Mouse (Mus musculus) liver, adult (tissue): Measurements from ENCODE around the gene Dnajc22.

ENCODE experiments used
- GATA4 ChIP-seq: IDR thresholded peaks from 2 replicates; pipeline ENCODE4 v1.6.1; 2014; ENCODE audit warnings: mild to moderate bottlenecking, low read length; ENCODE audit not compliant: insufficient replicate concordance

The Dnajc22 gene

GRCm38 (mm10) chr15:99092870-99093269, at the start of gene Dnajc22:
Gene Dnajc22 (plus strand): TSS chr15:99093170.
- no peak for TF ChIP-seq GATA4

- TF ChIP-seq GATA4, result no peak
Observed at GRCm38 (mm10) chr15:99044854-99045253, 48.1 kb upstream of the Dnajc22 start.

- no peak for TF ChIP-seq GATA4
Observed at GRCm38 (mm10) chr15:99049473-99050253, 43.3 kb upstream of the Dnajc22 start.

DNA sequence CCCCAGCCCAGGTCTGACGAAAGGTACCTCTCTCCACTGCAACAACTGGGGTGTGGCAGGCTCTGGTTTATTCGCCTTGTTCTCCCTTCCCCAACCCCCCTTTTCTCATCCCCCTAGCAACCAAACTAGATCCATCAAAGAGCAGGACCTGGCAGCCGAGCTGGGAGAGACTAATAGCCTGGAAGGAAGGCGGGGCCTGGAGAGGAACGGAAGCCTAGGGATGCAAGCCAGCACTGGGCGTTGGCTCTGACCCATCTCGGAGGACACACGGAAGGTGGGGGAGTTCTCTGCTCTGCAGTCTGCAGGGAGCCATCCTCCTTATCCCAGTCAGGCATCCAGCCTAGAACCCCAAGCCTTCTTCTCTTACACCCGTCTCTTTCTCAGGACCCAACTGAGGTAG, 39.6 kb upstream of the Dnajc22 start:
- no peak for TF ChIP-seq GATA4

DNA sequence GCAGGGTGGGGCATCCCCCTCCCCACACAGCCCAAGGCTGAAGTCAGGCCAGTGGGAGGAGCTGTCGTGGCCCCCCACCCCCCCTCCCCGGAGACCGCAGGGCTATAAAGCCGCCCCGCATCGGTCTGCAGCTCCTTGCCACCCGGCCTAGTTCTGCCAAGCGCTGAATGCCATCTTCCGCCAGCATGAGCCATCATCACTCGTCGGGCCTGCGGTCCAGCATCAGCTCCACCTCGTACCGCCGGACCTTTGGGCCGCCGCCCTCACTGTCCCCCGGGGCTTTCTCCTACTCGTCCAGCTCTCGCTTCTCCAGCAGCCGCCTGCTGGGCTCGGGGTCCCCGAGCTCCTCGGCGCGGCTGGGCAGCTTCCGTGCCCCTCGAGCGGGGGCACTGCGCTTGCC, 37.9 kb upstream of the Dnajc22 start, which contains the start of gene Prph:
Prph (plus strand) TSS at position 135 of the 400 bp plus-strand sequence.
- no peak for TF ChIP-seq GATA4

- no peak for TF ChIP-seq GATA4
Observed at GRCm38 (mm10) chr15:99055511-99055961, 37.4 kb upstream of the Dnajc22 start.

- no peak for TF ChIP-seq GATA4
Observed at GRCm38 (mm10) chr15:99056332-99056731, 36.6 kb upstream of the Dnajc22 start.

DNA sequence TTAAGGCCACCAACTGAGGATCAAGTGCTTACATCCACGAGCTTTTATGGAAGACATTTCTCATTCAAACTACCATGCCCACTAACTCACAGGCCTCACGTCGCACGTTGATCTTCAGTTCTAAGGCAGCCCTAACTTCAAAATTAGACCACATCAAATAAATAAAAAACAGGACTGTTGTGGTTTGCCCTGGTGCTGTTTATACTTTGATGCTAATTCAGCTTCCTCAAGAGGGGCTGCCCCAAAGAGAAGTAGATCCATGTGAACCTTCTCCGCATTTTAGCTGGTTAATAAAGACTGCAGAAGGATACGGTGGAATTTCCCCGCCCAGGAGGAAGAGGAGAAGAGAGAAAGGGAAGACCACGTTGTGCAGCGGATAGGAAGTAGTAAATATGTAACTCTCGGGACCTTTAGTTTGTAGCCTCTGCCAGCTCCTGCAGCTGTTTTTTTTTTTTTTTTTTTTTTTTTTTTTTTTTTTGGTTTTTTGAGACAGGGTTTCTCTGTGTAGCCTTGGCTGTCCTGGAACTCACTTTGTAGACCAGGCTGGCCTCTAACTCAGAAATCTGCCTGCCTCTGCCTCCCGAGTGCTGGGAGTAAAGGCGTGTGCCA, 27.3 kb upstream of the Dnajc22 start:
- TF ChIP-seq GATA4, result no peak

DNA sequence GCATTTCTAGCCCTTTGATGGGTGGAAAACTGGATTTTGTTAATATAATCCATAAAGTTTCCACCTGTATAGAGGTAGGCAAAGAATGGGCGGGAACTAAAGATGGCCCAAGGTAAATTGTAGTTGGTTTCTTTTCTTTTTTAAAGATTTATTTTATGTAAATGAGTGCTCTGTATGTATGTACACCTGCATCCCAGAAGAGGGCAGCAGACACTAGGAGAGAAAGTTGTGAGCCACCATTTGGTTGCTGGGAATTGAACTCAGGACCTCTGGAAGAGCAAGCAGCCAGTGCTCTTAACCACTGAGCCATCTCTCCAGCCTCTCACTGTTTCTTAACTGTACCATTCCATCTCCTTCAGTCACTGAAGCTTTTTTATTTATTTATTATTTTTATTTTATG, 21.0 kb upstream of the Dnajc22 start:
- TF ChIP-seq GATA4, result no peak

- no peak for TF ChIP-seq GATA4
Observed at GRCm38 (mm10) chr15:99074019-99074599, 18.9 kb upstream of the Dnajc22 start, which contains the start of gene Troap. Gene Troap (plus strand): TSS chr15:99074575.

- TF ChIP-seq GATA4, result no peak
Observed at GRCm38 (mm10) chr15:99074600-99075333, 18.2 kb upstream of the Dnajc22 start.

DNA sequence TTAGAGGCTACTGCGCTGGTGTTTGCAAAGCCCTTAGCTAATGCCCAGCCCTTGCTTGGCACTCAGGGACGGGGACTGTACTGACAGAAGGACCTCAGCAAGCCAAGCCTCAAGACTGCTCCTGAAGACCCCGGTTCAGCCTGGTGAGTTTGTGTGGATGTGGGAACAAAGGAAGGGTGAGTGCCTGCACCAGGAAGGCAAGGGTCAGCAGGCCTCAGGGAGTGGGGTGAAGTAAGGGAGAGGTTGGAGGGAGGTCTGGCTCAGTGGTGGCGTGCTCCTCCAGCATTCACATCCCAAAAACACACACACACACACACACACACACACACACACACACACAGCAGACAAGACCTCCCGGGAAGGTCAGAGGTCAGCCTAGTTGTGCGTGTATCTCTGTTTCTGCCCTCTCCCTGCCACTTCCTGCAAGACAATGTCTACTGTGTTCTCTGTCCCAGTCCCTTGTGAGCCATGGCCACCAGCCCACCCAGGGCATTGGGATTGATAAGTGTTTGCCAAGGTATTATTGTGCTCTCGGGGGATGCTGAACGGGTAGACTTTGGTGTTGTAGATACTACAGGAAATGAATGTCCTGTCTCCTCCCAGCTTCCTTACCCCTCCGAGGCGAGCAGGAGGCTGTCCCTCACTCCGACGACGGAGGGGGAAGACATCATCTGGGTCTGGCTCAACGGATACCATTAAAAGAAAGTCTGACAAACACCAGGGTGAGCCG, 14.6 kb upstream of the Dnajc22 start:
- TF ChIP-seq GATA4, result peak; percentile 50; the same call in 1 of the 2 replicates

DNA sequence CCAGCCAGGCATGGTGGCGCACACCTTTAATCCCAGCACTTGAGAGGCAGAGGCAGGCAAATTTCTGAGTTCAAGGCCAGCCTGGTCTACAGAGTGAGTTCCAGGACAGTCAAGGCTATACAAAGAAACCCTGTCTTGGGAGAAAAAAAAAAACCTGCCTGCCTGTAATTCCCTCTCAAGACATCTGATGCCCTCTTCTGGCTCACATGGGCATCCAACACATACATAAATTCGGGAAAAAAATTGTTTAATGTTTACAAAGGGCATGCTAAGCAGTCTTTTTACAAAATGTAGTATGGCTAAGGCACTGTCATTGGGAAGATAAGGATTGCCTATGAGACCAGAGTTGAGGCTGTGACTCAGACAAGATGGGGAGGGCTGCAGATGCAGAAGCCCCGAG, 13.2 kb upstream of the Dnajc22 start:
- no peak for TF ChIP-seq GATA4

DNA sequence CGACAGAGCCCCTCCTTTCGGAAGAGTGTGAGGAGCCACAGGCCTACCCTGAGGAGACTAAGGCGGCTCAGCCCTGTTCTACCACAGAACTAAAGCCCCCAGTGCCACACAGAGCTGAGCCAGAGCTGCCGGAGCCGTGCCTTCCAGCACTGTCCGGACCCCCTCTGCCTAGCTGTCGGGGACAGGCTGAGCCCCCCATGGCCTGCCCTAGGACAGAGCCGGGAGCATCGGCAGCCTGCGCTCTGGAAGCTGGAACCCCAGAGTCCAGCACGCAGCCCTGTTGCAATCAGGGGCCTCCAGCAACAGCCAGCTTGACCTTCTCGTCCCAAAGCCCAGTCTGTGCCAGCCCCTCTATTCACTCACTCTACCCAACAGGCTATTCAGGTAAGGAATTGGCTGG, 10.6 kb upstream of the Dnajc22 start:
- no peak for TF ChIP-seq GATA4

GRCm38 (mm10) chr15:99082840-99083239, 10.1 kb upstream of the Dnajc22 start:
- no peak for TF ChIP-seq GATA4
